Mouse (Mus musculus): ENCODE results near the gene Rufy2. TPM values are rescaled to one million over a fixed set of nuclear protein-coding genes. Genes with fewer than 3 reads are reported as not detected.

Gene Rufy2
- total RNA-seq, 1 experiment from 2014 or later = 34.0 TPM

Other genes with a start within 250 kb of the Rufy2 start
- 148 and 164 TPM in 2 replicates for gene Ccar1, start 187.9 kb upstream of the Rufy2 start, total RNA-seq (2017)
- gene Tet1, start 71.2 kb upstream of the Rufy2 start, total RNA-seq (2017) = 2.2 and 2.7 TPM in 2 replicates
- 18.5 and 19.8 TPM in 2 replicates for gene Slc25a16, start 59.6 kb upstream of the Rufy2 start, total RNA-seq (2017)
- gene Dna2, start 33.2 kb upstream of the Rufy2 start, total RNA-seq (2017) = 16.6 and 17.6 TPM in 2 replicates
- 127 and 138 TPM in 2 replicates for gene Hnrnph3, start 44.0 kb downstream of the Rufy2 start, total RNA-seq (2017)
- gene Pbld2, start 44.1 kb downstream of the Rufy2 start, total RNA-seq (2017) = 1.1 and 1.9 TPM in 2 replicates
- gene Pbld1, start 79.9 kb downstream of the Rufy2 start, total RNA-seq (2017) = 1.4 and 1.6 TPM in 2 replicates
- gene Atoh7, start 119.4 kb downstream of the Rufy2 start, total RNA-seq (2017) = not detected in 2 replicates
- gene Mypn, start 223.7 kb downstream of the Rufy2 start, total RNA-seq (2017) = not detected in 2 replicates